Mouse (Mus musculus) spleen, adult 2 months (tissue): ENCODE results near the gene Fitm2.

Source experiments
- CTCF ChIP-seq: fragments of 200-500 bp; IDR thresholded peaks from 2 replicates; pipeline ENCODE4 v1.5.1; 2011; ENCODE audit warnings: mild to moderate bottlenecking, inconsistent platforms; ENCODE audit not compliant: insufficient read depth, insufficient read length, insufficient replicate concordance; ENCODE audit errors: extremely low read depth
- POLR2A ChIP-seq: fragments of 200-500 bp; IDR thresholded peaks from 2 replicates; pipeline ENCODE4 v1.6.1; 2011; ENCODE audit warnings: low read depth, low read length, inconsistent platforms

DNA sequence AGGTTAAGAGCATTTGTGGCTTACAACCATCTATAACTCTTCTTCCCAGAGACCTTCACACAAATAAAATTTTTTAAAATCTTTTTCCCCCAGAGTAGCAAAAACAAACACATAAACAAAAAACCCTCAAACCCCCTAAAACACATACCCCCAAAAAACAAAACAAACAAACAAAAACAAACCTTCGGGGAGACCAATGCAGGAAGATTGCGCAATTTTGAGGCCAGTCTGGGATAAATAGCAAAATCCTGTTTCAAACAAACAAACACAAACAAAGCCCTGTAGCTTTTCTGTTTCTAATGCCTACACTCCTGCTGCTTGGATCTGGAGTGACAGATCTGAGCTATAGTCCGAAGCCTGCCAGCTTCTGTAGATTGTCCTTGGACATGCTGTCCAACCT lies 14.9 kb upstream of the Fitm2 start:
- no peak for TF ChIP-seq CTCF
- TF ChIP-seq POLR2A: no peak
